In genomic region chr4:117676903-117677302, GRCm38 (mm10) we compare ENCODE assay signal across 9 mouse cellular contexts. TPM values are rescaled to one million over a fixed set of nuclear protein-coding genes. Genes with fewer than 3 reads are reported as not detected.
DNase-seq lines count a peak whose midpoint lies in the region; ATAC-seq and TF ChIP-seq lines count a peak whose summit lies in the region.
"Had no signal": no experiment of that assay in that cellular context is flagged by ENCODE, and none has a peak within 500 bp of the region (broad histone marks: within the 10 kb centered on the region; RNA-seq: fewer than 3 reads in every experiment).

No protein-coding gene starts in this region.

- H3K27ac ChIP-seq in kidney, embryonic 14.5 days (ENCODE audit: low read depth, low read length) = no peak overlapping the region
- H3K27ac ChIP-seq in limb, embryonic 14.5 days (replicated peaks; ENCODE audit: low read depth, low read length) = no peak overlapping the region
- H3K27ac ChIP-seq: embryonic facial prominence, embryonic 12.5 days had no signal

- DNase-seq in 416B (ENCODE audit: low read depth) = peak; percentile 81
- DNase-seq in cerebellum, postnatal 4 days (ENCODE audit: low spot score in 2 of 2) = peak; percentile 72 to 90
- DNase-seq in gastrocnemius, adult 8-10 months (ENCODE audit: low spot score in 2 of 2) = peak; percentile 56 to 63
- peak; percentile 87 for DNase-seq in limb, embryonic 14.5 days (ENCODE audit: low spot score)
- DNase-seq in natural killer cell, adult 2 months (ENCODE audit: low spot score in 2 of 2) = peak; percentile 42 to 60
- DNase-seq in splenic B cell, adult 2 months (ENCODE audit: low read depth, low spot score) = peak; percentile 76

- H3K27me3 ChIP-seq in kidney, embryonic 14.5 days (ENCODE audit: control insufficient read depth, insufficient read depth, low read length) = no peaks in the 10 kb centered on the region
- H3K27me3 ChIP-seq in limb, embryonic 14.5 days (ENCODE audit: control insufficient read depth, insufficient read depth, low read length) = no peaks in the 10 kb centered on the region
- H3K27me3 ChIP-seq in splenic B cell, adult 2 months (ENCODE audit: control insufficient read depth, insufficient read depth, low read length, poor library complexity, severe bottlenecking) = no peaks in the 10 kb centered on the region
- H3K27me3 ChIP-seq: embryonic facial prominence, embryonic 12.5 days had no signal

- no peak overlapping the region for H3K4me2 ChIP-seq in kidney, embryonic 14.5 days (replicated peaks; ENCODE audit: low read depth, low read length)
- no peak overlapping the region for H3K4me2 ChIP-seq in limb, embryonic 14.5 days (replicated peaks; ENCODE audit: low read depth, low read length, severe bottlenecking)
- H3K4me2 ChIP-seq: embryonic facial prominence, embryonic 12.5 days had no signal

- no peak overlapping the region for H3K9ac ChIP-seq in kidney, embryonic 14.5 days (ENCODE audit: low read depth, low read length)
- H3K9ac ChIP-seq in limb, embryonic 14.5 days (ENCODE audit: low read depth, low read length, severe bottlenecking) = no peak overlapping the region
- H3K9ac ChIP-seq: embryonic facial prominence, embryonic 12.5 days had no signal

- no peak for TF ChIP-seq POLR2A in limb, embryonic 14.5 days (IDR thresholded peaks at IDR 0.05; ENCODE audit: borderline replicate concordance, extremely low read depth, insufficient read depth, insufficient read length)

- H3K9me3 ChIP-seq in kidney, embryonic 14.5 days (ENCODE audit: control insufficient read depth, low read length) = no peaks in the 10 kb centered on the region
- H3K9me3 ChIP-seq in limb, embryonic 14.5 days (ENCODE audit: control insufficient read depth, low read length) = no peaks in the 10 kb centered on the region
- H3K9me3 ChIP-seq: embryonic facial prominence, embryonic 12.5 days had no signal

- H3K4me3 ChIP-seq in kidney, embryonic 14.5 days (ENCODE audit: low read length) = no peak overlapping the region
- no peak overlapping the region for H3K4me3 ChIP-seq in limb, embryonic 14.5 days (replicated peaks; ENCODE audit: low read length)
- H3K4me3 ChIP-seq: embryonic facial prominence, embryonic 12.5 days had no signal

- H3K4me1 ChIP-seq in kidney, embryonic 14.5 days (ENCODE audit: control insufficient read depth, insufficient read depth, low read length) = peaks cover 4% of the 10 kb centered on the region; the same call in 1 of the 2 replicates
- peaks cover 4% of the 10 kb centered on the region; the same call in 1 of the 2 replicates for H3K4me1 ChIP-seq in limb, embryonic 14.5 days (ENCODE audit: control insufficient read depth, insufficient read depth, low read length)

- ATAC-seq in activated CD4-positive, CD25-positive, alpha-beta regulatory T cell, adult 4 months = peak; percentile 58
- ATAC-seq in kidney, embryonic 14.5 days (ENCODE audit: low FRiP score, low TSS enrichment) = 0 out of 2 replicates have a peak, but pooled peaks have one; percentile 16
- ATAC-seq in limb, embryonic 14.5 days (ENCODE audit: low FRiP score, low read depth) = peak; percentile 45; the same call in 1 of the 2 replicates

- peaks cover 64% of the 10 kb centered on the region for H3K36me3 ChIP-seq in kidney, embryonic 14.5 days (ENCODE audit: control insufficient read depth, insufficient read depth, low read length)
- H3K36me3 ChIP-seq in limb, embryonic 14.5 days (ENCODE audit: control insufficient read depth, insufficient read depth, low read length) = peaks cover 81% of the 10 kb centered on the region
- peaks cover 11% of the 10 kb centered on the region for H3K36me3 ChIP-seq in splenic B cell, adult 2 months (ENCODE audit: control insufficient read depth, insufficient read depth, low read length, poor library complexity, severe bottlenecking)

- 23% methylated on average over 3 of the region's 3 CpGs for WGBS in kidney, embryonic 14.5 days
- WGBS in limb, embryonic 14.5 days = 8% methylated on average over 3 of the region's 3 CpGs

RNA-seq across cellular contexts. Expression of gene Dmap1, which starts 5.2 kb away (rescaled TPM):
- polyA plus RNA-seq in activated CD4-positive, CD25-positive, alpha-beta regulatory T cell, adult 4 months (2017; shearing (Covaris generic)) = 10 to 100 TPM; 21.4 to 24.9 TPM
- total RNA-seq in gastrocnemius, adult 8-10 months (2022) = 10 to 100 TPM; 16.2 to 18.6 (median 16.5) TPM
- polyA plus RNA-seq in kidney, embryonic 14.5 days (2014; fragmentation: Nextera tagmentation; extraction: Ambion mirVana) = 66.1 and 67.3 TPM in 2 replicates
- polyA plus RNA-seq in limb, embryonic 14.5 days (2012; rRNA removed) = 51.7 and 57.5 TPM in 2 replicates
- polyA plus RNA-seq in limb, embryonic 14.5 days (2014; fragmentation: Nextera tagmentation; extraction: Ambion mirVana) = 66.8 and 72.4 TPM in 2 replicates

RNA-seq across cellular contexts. Expression of gene Gm12845, which starts 47.3 kb away (rescaled TPM):
- polyA plus RNA-seq in activated CD4-positive, CD25-positive, alpha-beta regulatory T cell, adult 4 months (2017; shearing (Covaris generic)) = not detected
- total RNA-seq in gastrocnemius, adult 8-10 months (2022) = not detected
- polyA plus RNA-seq in kidney, embryonic 14.5 days (2014; fragmentation: Nextera tagmentation; extraction: Ambion mirVana) = not detected in 2 replicates
- not detected in 2 replicates for polyA plus RNA-seq in limb, embryonic 14.5 days (2012; rRNA removed)
- polyA plus RNA-seq in limb, embryonic 14.5 days (2014; fragmentation: Nextera tagmentation; extraction: Ambion mirVana) = not detected in 2 replicates
- polyA plus RNA-seq: embryonic facial prominence, embryonic 12.5 days had no signal
